Mouse (Mus musculus) heart, embryonic 14.5 days (tissue): ENCODE results near the gene Fam24a. TPM values are rescaled to one million over a fixed set of nuclear protein-coding genes. Genes with fewer than 3 reads are reported as not detected.

ENCODE experiments used
- polyA plus RNA-seq: library from polyadenylated mRNA; unstranded; fragments of >200 nt; fragmentation: Nextera tagmentation; extraction: Ambion mirVana; gene quantifications from 2 replicates; pipeline ENCODE4 v1.2.1, GENCODE M21; 2014

Fam24a gene
- polyA plus RNA-seq, 1 experiment from 2014 or later, result not detected

Other genes starting within 250 kb of the Fam24a start
- not detected in 2 replicates for gene 4933402N03Rik, start 187.6 kb upstream of the Fam24a start, polyA plus RNA-seq
- 0.26 and 0.61 TPM in 2 replicates for gene 5430419D17Rik, start 159.5 kb upstream of the Fam24a start, polyA plus RNA-seq
- gene Cuzd1, start 11.6 kb upstream of the Fam24a start, polyA plus RNA-seq, result 0.39 and 1.1 TPM in 2 replicates
- gene Fam24b, start 4.3 kb upstream of the Fam24a start, polyA plus RNA-seq, result not detected in 2 replicates
- gene 2310057M21Rik, start 28.9 kb downstream of the Fam24a start, polyA plus RNA-seq, result 17.1 and 17.4 TPM in 2 replicates
- gene Pstk, start 37.3 kb downstream of the Fam24a start, polyA plus RNA-seq, result 88.8 and 98.9 TPM in 2 replicates
- 10.8 and 11.3 TPM in 2 replicates for gene Ikzf5, start 76.7 kb downstream of the Fam24a start, polyA plus RNA-seq
- 91.6 and 98.3 TPM in 2 replicates for gene Acadsb, start 76.7 kb downstream of the Fam24a start, polyA plus RNA-seq
- 0.14 TPM in 1 of 2 replicates, not detected in the other for gene Hmx3, start 209.0 kb downstream of the Fam24a start, polyA plus RNA-seq
- gene Hmx2, start 214.9 kb downstream of the Fam24a start, polyA plus RNA-seq, result 0.07 TPM in 1 of 2 replicates, not detected in the other
- 118 and 121 TPM in 2 replicates for gene Bub3, start 226.4 kb downstream of the Fam24a start, polyA plus RNA-seq